Mouse (Mus musculus) hindbrain, embryonic 15.5 days (tissue): ENCODE measurements at regions not wholly inside any gene's neighbourhood (a gene's known extent, or its start where the extent isn't known, plus 50 kb on each side); places are given as distances from the start of the nearest gene placed in this dataset.
"Not testable (repeated sequence)": the region's sequence is repeated elsewhere in the genome, so short reads cannot be mapped to it uniquely, and the experiment has no call there.

ENCODE experiments used
- ATAC-seq: fragments of 200-750 bp; cut with Nextera tagmentation; 2 replicates; pipeline ENCODE4 v1.8.0; 2017; ENCODE audit warnings: low read depth, moderate number of reproducible peaks, moderate TSS enrichment; ENCODE audit not compliant: low FRiP score
- H3K27ac ChIP-seq: fragments of 300-500 bp; sonication (generic); replicated peaks from 2 replicates; pipeline ENCODE4 v1.5.1; 2015; ENCODE audit warnings: mild to moderate bottlenecking, inconsistent platforms
- H3K27me3 ChIP-seq: fragments of 300-500 bp; sonication (generic); 2 replicates; pipeline ENCODE4 v1.6.1; 2015; ENCODE audit warnings: control low read depth, inconsistent platforms
- H3K36me3 ChIP-seq: fragments of 300-500 bp; sonication (generic); 2 replicates; pipeline ENCODE4 v1.6.1; 2015; ENCODE audit warnings: control low read depth, inconsistent platforms
- H3K4me1 ChIP-seq: fragments of 300-500 bp; sonication (generic); replicated peaks from 2 replicates; pipeline ENCODE4 v1.6.1; 2015; ENCODE audit warnings: control low read depth, inconsistent platforms
- H3K4me2 ChIP-seq: fragments of 300-500 bp; sonication (generic); 2 replicates; pipeline ENCODE4 v1.6.1; 2015; ENCODE audit warnings: moderate library complexity, mild to moderate bottlenecking, inconsistent platforms
- H3K4me3 ChIP-seq: fragments of 300-500 bp; sonication (generic); 2 replicates; pipeline ENCODE4 v1.5.1; 2015; ENCODE audit warnings: mild to moderate bottlenecking, inconsistent platforms
- H3K9ac ChIP-seq: fragments of 300-500 bp; sonication (generic); 2 replicates; pipeline ENCODE4 v1.6.1; 2015; ENCODE audit warnings: inconsistent platforms
- H3K9me3 ChIP-seq: fragments of 300-500 bp; sonication (generic); 2 replicates; pipeline ENCODE4 v1.6.1; 2016; ENCODE audit warnings: control low read depth, inconsistent platforms
- WGBS: fragments of 180-500 bp; shearing (Covaris S2); methylation state at CpG from one replicate; pipeline ENCODE4 v1.1.7; 2015; 5-methylcytosine and 5-hydroxymethylcytosine counted together

GRCm38 (mm10) chr9:113095421-113095820 is 612.6 kb downstream of the Pdcd6ip start:
- not testable (repeated sequence) for H3K36me3 ChIP-seq, H3K27me3 ChIP-seq, H3K4me2 ChIP-seq, H3K9ac ChIP-seq, H3K4me3 ChIP-seq, H3K9me3 ChIP-seq, H3K27ac ChIP-seq, H3K4me1 ChIP-seq, ATAC-seq
- 96% methylated on average over 1 of the region's 1 CpGs for WGBS

GRCm38 (mm10) chr9:113093863-113094390 is 614.1 kb downstream of the Pdcd6ip start:
- no peak overlapping the region for H3K9ac ChIP-seq
- no peaks in the 10 kb centered on the region for H3K27me3 ChIP-seq
- no peak overlapping the region for H3K27ac ChIP-seq
- WGBS: 74% methylated on average over 13 of the region's 13 CpGs
- H3K4me2 ChIP-seq: no peak overlapping the region
- no peaks in the 10 kb centered on the region for H3K4me1 ChIP-seq
- H3K36me3 ChIP-seq: no peaks in the 10 kb centered on the region
- no peaks in the 10 kb centered on the region for H3K9me3 ChIP-seq
- no peak overlapping the region for H3K4me3 ChIP-seq
- ATAC-seq: no peak

- no peak overlapping the region for H3K27ac ChIP-seq
- no peak overlapping the region for H3K9ac ChIP-seq
- no peaks in the 10 kb centered on the region for H3K4me1 ChIP-seq
- H3K4me2 ChIP-seq: no peak overlapping the region
- no peaks in the 10 kb centered on the region for H3K9me3 ChIP-seq
- H3K27me3 ChIP-seq: no peaks in the 10 kb centered on the region
- no peaks in the 10 kb centered on the region for H3K36me3 ChIP-seq
- 75% methylated on average over 5 of the region's 5 CpGs for WGBS
- H3K4me3 ChIP-seq: no peak overlapping the region
- ATAC-seq: no peak
These were observed 616.2 kb downstream of the Pdcd6ip start for GRCm38 (mm10) chr9:113091881-113092280.

GRCm38 (mm10) chr9:113087786-113088185 is 620.3 kb downstream of the Pdcd6ip start:
- Histone ChIP-seq H3K4me3 (no peak overlapping the region), H3K27me3 (no peaks in the 10 kb centered on the region), H3K36me3 (no peaks in the 10 kb centered on the region), H3K27ac (no peak overlapping the region), H3K9ac (no peak overlapping the region), H3K4me2 (no peak overlapping the region), H3K9me3 (no peaks in the 10 kb centered on the region), H3K4me1 (no peaks in the 10 kb centered on the region)
- WGBS: 73% methylated on average over 10 of the region's 10 CpGs
- no peak for ATAC-seq

GRCm38 (mm10) chr9:113085281-113085810 is 622.7 kb downstream of the Pdcd6ip start:
- no peak overlapping the region for H3K27ac ChIP-seq
- H3K9ac ChIP-seq: no peak overlapping the region
- WGBS: 68% methylated on average over 5 of the region's 5 CpGs
- no peak overlapping the region for H3K4me2 ChIP-seq
- no peaks in the 10 kb centered on the region for H3K4me1 ChIP-seq
- H3K4me3 ChIP-seq: no peak overlapping the region
- no peak for ATAC-seq
- no peaks in the 10 kb centered on the region for H3K27me3 ChIP-seq
- no peaks in the 10 kb centered on the region for H3K36me3 ChIP-seq
- no peaks in the 10 kb centered on the region for H3K9me3 ChIP-seq

- H3K9me3 ChIP-seq: no peaks in the 10 kb centered on the region
- ATAC-seq: no peak
- no peak overlapping the region for H3K4me2 ChIP-seq
- H3K27ac ChIP-seq: no peak overlapping the region
- no peak overlapping the region for H3K9ac ChIP-seq
- H3K27me3 ChIP-seq: no peaks in the 10 kb centered on the region
- WGBS: 81% methylated on average over 3 of the region's 3 CpGs
- H3K36me3 ChIP-seq: no peaks in the 10 kb centered on the region
- H3K4me3 ChIP-seq: no peak overlapping the region
- H3K4me1 ChIP-seq: no peaks in the 10 kb centered on the region
These were observed 633.2 kb downstream of the Pdcd6ip start for GRCm38 (mm10) chr9:113074866-113075265.

GRCm38 (mm10) chr9:113057415-113057814 is 650.6 kb downstream of the Pdcd6ip start:
- ATAC-seq: no peak
- Histone ChIP-seq H3K4me3 (no peak overlapping the region), H3K4me1 (no peaks in the 10 kb centered on the region), H3K9ac (no peak overlapping the region), H3K27me3 (no peaks in the 10 kb centered on the region), H3K27ac (no peak overlapping the region), H3K4me2 (no peak overlapping the region), H3K9me3 (no peaks in the 10 kb centered on the region), H3K36me3 (no peaks in the 10 kb centered on the region)
- WGBS: 74% methylated on average over 11 of the region's 11 CpGs

GRCm38 (mm10) chr9:113044556-113045178 is 663.4 kb downstream of the Pdcd6ip start:
- no peak for ATAC-seq
- no peaks in the 10 kb centered on the region for H3K9me3 ChIP-seq
- no peak overlapping the region for H3K27ac ChIP-seq
- 81% methylated on average over 4 of the region's 4 CpGs for WGBS
- no peaks in the 10 kb centered on the region for H3K27me3 ChIP-seq
- H3K4me3 ChIP-seq: no peak overlapping the region
- no peak overlapping the region for H3K4me2 ChIP-seq
- no peaks in the 10 kb centered on the region for H3K36me3 ChIP-seq
- 0 out of 2 replicates have a peak, but pooled peaks cover 7% of the 10 kb centered on the region for H3K4me1 ChIP-seq
- H3K9ac ChIP-seq: no peak overlapping the region

GRCm38 (mm10) chr9:113040885-113041284 is 667.2 kb downstream of the Pdcd6ip start:
- Histone ChIP-seq H3K4me1 (0 out of 2 replicates have a peak, but pooled peaks cover 7% of the 10 kb centered on the region), H3K27me3 (no peaks in the 10 kb centered on the region), H3K9ac (no peak overlapping the region), H3K4me3 (no peak overlapping the region), H3K9me3 (no peaks in the 10 kb centered on the region), H3K36me3 (no peaks in the 10 kb centered on the region), H3K27ac (0 out of 2 replicates have a peak overlapping the region, but pooled peaks have one; percentile 21), H3K4me2 (no peak overlapping the region)
- WGBS: 89% methylated on average over 6 of the region's 6 CpGs
- no peak for ATAC-seq

- no peaks in the 10 kb centered on the region for H3K4me1 ChIP-seq
- no peak overlapping the region for H3K4me2 ChIP-seq
- H3K27ac ChIP-seq: no peak overlapping the region
- no peaks in the 10 kb centered on the region for H3K9me3 ChIP-seq
- no peak for ATAC-seq
- no peak overlapping the region for H3K4me3 ChIP-seq
- no peak overlapping the region for H3K9ac ChIP-seq
- WGBS: 72% methylated on average over 5 of the region's 5 CpGs
- no peaks in the 10 kb centered on the region for H3K27me3 ChIP-seq
- no peaks in the 10 kb centered on the region for H3K36me3 ChIP-seq
These were observed 674.1 kb downstream of the Pdcd6ip start for GRCm38 (mm10) chr9:113033996-113034395.

GRCm38 (mm10) chr9:113029091-113029490 is 679.0 kb downstream of the Pdcd6ip start:
- Histone ChIP-seq H3K27me3 (no peaks in the 10 kb centered on the region), H3K4me3 (no peak overlapping the region), H3K4me1 (no peaks in the 10 kb centered on the region), H3K36me3 (no peaks in the 10 kb centered on the region), H3K4me2 (no peak overlapping the region), H3K9me3 (no peaks in the 10 kb centered on the region), H3K27ac (no peak overlapping the region), H3K9ac (no peak overlapping the region)
- ATAC-seq: no peak
- WGBS: 86% methylated on average over 4 of the region's 4 CpGs

GRCm38 (mm10) chr9:113026904-113027193 is 681.2 kb downstream of the Pdcd6ip start:
- Histone ChIP-seq H3K4me1 (no peaks in the 10 kb centered on the region), H3K9me3 (no peaks in the 10 kb centered on the region), H3K4me2 (no peak overlapping the region), H3K27me3 (no peaks in the 10 kb centered on the region), H3K4me3 (no peak overlapping the region), H3K27ac (no peak overlapping the region), H3K36me3 (no peaks in the 10 kb centered on the region), H3K9ac (no peak overlapping the region)
- no peak for ATAC-seq
- 87% methylated on average over 4 of the region's 4 CpGs for WGBS
